Comparison of ENCODE assay signal across 33 mouse cellular contexts in genomic region chr1:161281054-161281688, GRCm38 (mm10). TPM values are rescaled to one million over a fixed set of nuclear protein-coding genes. Genes with fewer than 3 reads are reported as not detected.
DNase-seq lines count a peak whose midpoint lies in the region; ATAC-seq and TF ChIP-seq lines count a peak whose summit lies in the region.
"Had no signal": no experiment of that assay in that cellular context is flagged by ENCODE, and none has a peak within 500 bp of the region (broad histone marks: within the 10 kb centered on the region; RNA-seq: fewer than 3 reads in every experiment).

No protein-coding gene starts in this region.

- no peak overlapping the region for H3K27ac ChIP-seq in liver, embryonic 12.5 days
- H3K27ac ChIP-seq: embryonic facial prominence, embryonic 13.5 days; forebrain, embryonic 10.5 days; forebrain, embryonic 15.5 days; hindbrain, embryonic 10.5 days; hindbrain, embryonic 15.5 days; kidney, embryonic 15.5 days; layer of hippocampus, adult 2 months; limb, embryonic 13.5 days; liver, embryonic 14.5 days; midbrain, embryonic 13.5 days; neural tube, embryonic 15.5 days; stomach, postnatal 0 days had no signal

- TF ChIP-seq CTCF in C2C12 (IDR thresholded peaks at IDR 0.05; ENCODE audit: control insufficient read depth, insufficient read depth, insufficient read length), result no peak

- 60% methylated on average over 3 of the region's 3 CpGs for WGBS in liver, embryonic 12.5 days (ENCODE audit: insufficient replicate concordance)

- H3K79me2 ChIP-seq in C2C12 (ENCODE audit: control insufficient read depth, insufficient read depth) (no peaks in the 10 kb centered on the region), myocyte (ENCODE audit: control insufficient read depth, insufficient read depth) (no peaks in the 10 kb centered on the region)

- H3K9ac ChIP-seq in liver, embryonic 12.5 days, result no peak overlapping the region
- H3K9ac ChIP-seq: embryonic facial prominence, embryonic 13.5 days; forebrain, embryonic 15.5 days; hindbrain, embryonic 15.5 days; kidney, embryonic 15.5 days; limb, embryonic 13.5 days; liver, embryonic 14.5 days; lung, embryonic 14.5 days; midbrain, embryonic 13.5 days; neural tube, embryonic 15.5 days had no signal

- H3K4me1 ChIP-seq in liver, embryonic 12.5 days, result no peaks in the 10 kb centered on the region
- H3K4me1 ChIP-seq: embryonic facial prominence, embryonic 13.5 days; forebrain, embryonic 10.5 days; forebrain, embryonic 15.5 days; hindbrain, embryonic 10.5 days; hindbrain, embryonic 15.5 days; kidney, embryonic 15.5 days; limb, embryonic 13.5 days; midbrain, embryonic 13.5 days; neural tube, embryonic 15.5 days had no signal

- H3K27me3 ChIP-seq in liver, embryonic 12.5 days (replicated peaks), result no peaks in the 10 kb centered on the region
- H3K27me3 ChIP-seq in C2C12 (ENCODE audit: control insufficient read depth, insufficient read depth, insufficient read length) (no peaks in the 10 kb centered on the region), myocyte (ENCODE audit: control insufficient read depth, insufficient read depth, insufficient read length) (no peaks in the 10 kb centered on the region)
- H3K27me3 ChIP-seq: embryonic facial prominence, embryonic 13.5 days; forebrain, embryonic 15.5 days; hindbrain, embryonic 15.5 days; kidney, embryonic 15.5 days; limb, embryonic 13.5 days; midbrain, embryonic 13.5 days; neural tube, embryonic 15.5 days had no signal

- H3K36me3 ChIP-seq in liver, embryonic 12.5 days, result no peaks in the 10 kb centered on the region
- H3K36me3 ChIP-seq in C2C12 (ENCODE audit: control insufficient read depth, insufficient read depth) (no peaks in the 10 kb centered on the region), myocyte (ENCODE audit: control insufficient read depth, insufficient read depth) (no peaks in the 10 kb centered on the region)
- H3K36me3 ChIP-seq: embryonic facial prominence, embryonic 13.5 days; forebrain, embryonic 10.5 days; forebrain, embryonic 15.5 days; hindbrain, embryonic 10.5 days; hindbrain, embryonic 15.5 days; kidney, embryonic 15.5 days; limb, embryonic 13.5 days; midbrain, embryonic 13.5 days; neural tube, embryonic 15.5 days had no signal

- no peaks in the 10 kb centered on the region for H3K9me3 ChIP-seq in liver, embryonic 12.5 days (replicated peaks)
- H3K9me3 ChIP-seq: embryonic facial prominence, embryonic 13.5 days; forebrain, embryonic 10.5 days; forebrain, embryonic 15.5 days; hindbrain, embryonic 10.5 days; hindbrain, embryonic 15.5 days; kidney, embryonic 15.5 days; limb, embryonic 13.5 days; midbrain, embryonic 13.5 days; neural tube, embryonic 15.5 days had no signal

- no peak overlapping the region for H3K4me2 ChIP-seq in liver, embryonic 12.5 days
- H3K4me2 ChIP-seq in myocyte (ENCODE audit: low read depth), result no peak overlapping the region
- H3K4me2 ChIP-seq: embryonic facial prominence, embryonic 13.5 days; forebrain, embryonic 15.5 days; heart, embryonic 11.5 days; hindbrain, embryonic 15.5 days; kidney, embryonic 15.5 days; limb, embryonic 13.5 days; lung, embryonic 14.5 days; midbrain, embryonic 13.5 days; neural tube, embryonic 15.5 days had no signal

- no peak overlapping the region for H3K4me3 ChIP-seq in liver, embryonic 12.5 days
- H3K4me3 ChIP-seq in C2C12 (ENCODE audit: insufficient read depth, poor library complexity, severe bottlenecking), result no peak overlapping the region
- no peak overlapping the region for H3K4me3 ChIP-seq in myocyte
- H3K4me3 ChIP-seq: embryonic facial prominence, embryonic 13.5 days; forebrain, embryonic 10.5 days; forebrain, embryonic 15.5 days; hindbrain, embryonic 10.5 days; hindbrain, embryonic 15.5 days; kidney, embryonic 15.5 days; layer of hippocampus, adult 2 months; limb, embryonic 13.5 days; midbrain, embryonic 13.5 days; neural tube, embryonic 15.5 days had no signal

- no peaks in the 10 kb centered on the region for H3K79me3 ChIP-seq in C2C12 (ENCODE audit: low read depth)

- no peak for ATAC-seq in liver, embryonic 12.5 days
- ATAC-seq: CD4-positive, CD25-positive, alpha-beta regulatory T cell, adult 4 months; forebrain, embryonic 15.5 days; inflammation-experienced regulatory T-cells, adult 6 months; midbrain, embryonic 13.5 days had no signal

- H3ac ChIP-seq in C2C12 (ENCODE audit: control insufficient read depth, insufficient read length, low read depth) (no peak overlapping the region), myocyte (ENCODE audit: control insufficient read depth, insufficient read length) (no peak overlapping the region)

- TF ChIP-seq POLR2A in myocyte (IDR thresholded peaks at IDR 0.05; ENCODE audit: insufficient read length, low read depth), result no peak

- DNase-seq in liver (peak; percentile 10), 3T3-L1 (ENCODE audit: low read depth, low spot score) (peak; percentile 80), adipocyte (ENCODE audit: low spot score) (no peak)
- no peak for DNase-seq in cerebellum, postnatal 25 days
- DNase-seq: cerebellum, adult 9-10 months; gastrocnemius, postnatal 25 days; heart, adult 18-20 months; kidney, adult 11 months; kidney, postnatal 25 days; lung, embryonic 14.5 days; lung, postnatal 36 days; retina, postnatal 1 day; right cerebral cortex, postnatal 14 days; thymus, adult 18-20 months; thymus, postnatal 25 days had no signal

TF ChIP-seq in C2C12, 6 proteins besides CTCF, POLR2A, EP300 and RAD21:
- TF ChIP-seq MAX (IDR thresholded peaks at IDR 0.05), result peak; percentile 16
- peak; percentile 72 for TF ChIP-seq MYOD1 (IDR thresholded peaks at IDR 0.05; ENCODE audit: control insufficient read depth, insufficient read length, low read depth)
- TF ChIP-seq USF1 (IDR thresholded peaks at IDR 0.05; ENCODE audit: low read depth), result peak; percentile 51
- TF ChIP-seq FOSL1 (IDR thresholded peaks at IDR 0.05; ENCODE audit: insufficient read depth, low read length, poor library complexity, severe bottlenecking), result peak; percentile 39
- TF ChIP-seq MYOG (IDR thresholded peaks at IDR 0.05; ENCODE audit: control insufficient read depth, extremely low read depth, insufficient read length), result no peak
- no peak for TF ChIP-seq CEBPB (IDR thresholded peaks at IDR 0.05; ENCODE audit: low read depth)

TF ChIP-seq in myocyte, 11 proteins besides CTCF, POLR2A, EP300 and RAD21:
- TF ChIP-seq MYOG (IDR thresholded peaks at IDR 0.05; ENCODE audit: control insufficient read depth in 1 of 3, insufficient read depth in 1 of 3, insufficient read length in 2 of 3, low read depth in 2 of 3) (no peak), E2F4 (IDR thresholded peaks at IDR 0.05; ENCODE audit: insufficient read depth) (no peak), USF1 (IDR thresholded peaks at IDR 0.05; ENCODE audit: low read depth) (peak; percentile 35), CEBPB (IDR thresholded peaks at IDR 0.05; ENCODE audit: insufficient read depth, poor library complexity, severe bottlenecking) (no peak), TCF12 (IDR thresholded peaks at IDR 0.05; ENCODE audit: insufficient read depth, poor library complexity, severe bottlenecking) (no peak), POLR2AphosphoS2 (IDR thresholded peaks at IDR 0.05; ENCODE audit: insufficient read length, low read depth) (no peak)

RNA-seq across cellular contexts. Expression of gene Prdx6, which starts 30.2 kb away (rescaled TPM):
- 467 and 508 TPM in 2 replicates for polyA plus RNA-seq in liver, embryonic 12.5 days (2016; fragmentation: Nextera tagmentation; extraction: Ambion mirVana)
- 300 TPM for polyA plus RNA-seq in C2C12 (2012; fragmentation: generic; extraction: Trizol)
- 203 TPM for polyA plus RNA-seq in myocyte (2012; fragmentation: generic; extraction: Trizol)

Comparison
In these comparisons a context has a peak if more than half of its experiments do, and no peak if none do; other contexts are left out.
1. DNase-seq: peak in liver (single experiment) and 3T3-L1 (single experiment); none in adipocyte (single experiment) and cerebellum, postnatal 25 days (0 of 2).